Mouse (Mus musculus) midbrain, embryonic 11.5 days (tissue): ENCODE measurements around the gene Jarid2. TPM values are rescaled to one million over a fixed set of nuclear protein-coding genes. Genes with fewer than 3 reads are reported as not detected.

Experiments used
- ATAC-seq: fragments of 200-750 bp; cut with Nextera tagmentation; 2 replicates; pipeline ENCODE4 v1.8.0; 2017; ENCODE audit warnings: moderate TSS enrichment, moderate library complexity; ENCODE audit not compliant: low FRiP score
- DNase-seq: peaks from one replicate; pipeline ENCODE4 v3.0.0; 2015; ENCODE audit warnings: low spot score; ENCODE audit errors: missing footprints
- H3K27ac ChIP-seq: fragments of 300-500 bp; sonication (generic); 2 replicates; pipeline ENCODE4 v1.5.1; 2014; ENCODE audit warnings: low read depth, low read length
- H3K27me3 ChIP-seq: fragments of 300-500 bp; sonication (generic); 2 replicates; pipeline ENCODE4 v1.6.1; 2014; ENCODE audit warnings: mild to moderate bottlenecking, low read length, moderate library complexity, mixed read lengths; ENCODE audit not compliant: control insufficient read depth, insufficient read depth
- H3K36me3 ChIP-seq: fragments of 300-500 bp; sonication (generic); 2 replicates; pipeline ENCODE4 v1.6.1; 2014; ENCODE audit warnings: mild to moderate bottlenecking, low read length, moderate library complexity, mixed read lengths; ENCODE audit not compliant: control insufficient read depth, insufficient read depth
- H3K4me1 ChIP-seq: fragments of 300-500 bp; sonication (generic); 2 replicates; pipeline ENCODE4 v1.6.1; 2014; ENCODE audit warnings: low read length; ENCODE audit not compliant: control insufficient read depth, insufficient read depth
- H3K4me2 ChIP-seq: fragments of 300-500 bp; sonication (generic); 2 replicates; pipeline ENCODE4 v1.6.1; 2014; ENCODE audit warnings: mild to moderate bottlenecking, moderate library complexity
- H3K4me3 ChIP-seq: fragments of 300-500 bp; sonication (generic); 2 replicates; pipeline ENCODE4 v1.5.1; 2014; ENCODE audit warnings: low read depth, low read length
- H3K9ac ChIP-seq: fragments of 300-500 bp; sonication (generic); 2 replicates; pipeline ENCODE4 v1.6.1; 2014; ENCODE audit warnings: low read length
- H3K9me3 ChIP-seq: fragments of 300-500 bp; sonication (generic); 2 replicates; pipeline ENCODE4 v1.6.1; 2016; ENCODE audit warnings: low read length; ENCODE audit not compliant: control insufficient read depth
- WGBS: fragments of 180-500 bp; shearing (Covaris S2); extraction: QIAGEN DNeasy Blood & Tissue Kit; methylation state at CpG from one replicate; pipeline ENCODE4 v1.1.7; 2014; 5-methylcytosine and 5-hydroxymethylcytosine counted together
- polyA plus RNA-seq: library from polyadenylated mRNA; unstranded; fragments of >200 nt; fragmentation: Nextera tagmentation; extraction: Ambion mirVana; gene quantifications from 2 replicates; pipeline ENCODE4 v1.2.1, GENCODE M21; 2014

Jarid2 gene
- 37.4 and 42.5 TPM in 2 replicates for polyA plus RNA-seq

GRCm38 (mm10) chr13:44729424-44729971, at the start of gene Jarid2:
Jarid2 (plus strand) TSS chr13:44729474.
- no peaks in the 10 kb centered on the region for H3K9me3 ChIP-seq
- H3K4me2 ChIP-seq: peak within 1 kb of the TSS; percentile 87
- peak; percentile 96 for DNase-seq
- WGBS: 2% methylated on average over 31 of the region's 31 CpGs
- H3K27ac ChIP-seq: peak within 1 kb of the TSS; percentile 63
- H3K36me3 ChIP-seq: no peaks in the 10 kb centered on the region
- ATAC-seq: no peak
- peaks cover 25% of the 10 kb centered on the region for H3K4me1 ChIP-seq
- H3K27me3 ChIP-seq: no peaks in the 10 kb centered on the region
- peak within 1 kb of the TSS; percentile 85 for H3K9ac ChIP-seq
- H3K4me3 ChIP-seq: peak within 1 kb of the TSS; percentile 71

GRCm38 (mm10) chr13:44681051-44681450, 48.2 kb upstream of the Jarid2 start:
- Histone ChIP-seq H3K36me3 (no peaks in the 10 kb centered on the region), H3K9me3 (no peaks in the 10 kb centered on the region), H3K4me2 (no peak overlapping the region), H3K4me3 (no peak overlapping the region), H3K9ac (no peak overlapping the region), H3K27ac (no peak overlapping the region), H3K27me3 (no peaks in the 10 kb centered on the region), H3K4me1 (no peaks in the 10 kb centered on the region)
- ATAC-seq (no peak), DNase-seq (peak; percentile 45)
- 88% methylated on average over 7 of the region's 7 CpGs for WGBS

GRCm38 (mm10) chr13:44688140-44688539, 41.1 kb upstream of the Jarid2 start:
- WGBS: 61% methylated on average over 3 of the region's 3 CpGs
- H3K9ac ChIP-seq: no peak overlapping the region
- no peak overlapping the region for H3K4me3 ChIP-seq
- H3K4me1 ChIP-seq: peaks cover 3% of the 10 kb centered on the region; the same call in 1 of the 2 replicates
- no peak overlapping the region for H3K4me2 ChIP-seq
- H3K27ac ChIP-seq: no peak overlapping the region
- no peaks in the 10 kb centered on the region for H3K36me3 ChIP-seq
- no peak for DNase-seq
- H3K9me3 ChIP-seq: no peaks in the 10 kb centered on the region
- no peaks in the 10 kb centered on the region for H3K27me3 ChIP-seq
- ATAC-seq: no peak

DNA sequence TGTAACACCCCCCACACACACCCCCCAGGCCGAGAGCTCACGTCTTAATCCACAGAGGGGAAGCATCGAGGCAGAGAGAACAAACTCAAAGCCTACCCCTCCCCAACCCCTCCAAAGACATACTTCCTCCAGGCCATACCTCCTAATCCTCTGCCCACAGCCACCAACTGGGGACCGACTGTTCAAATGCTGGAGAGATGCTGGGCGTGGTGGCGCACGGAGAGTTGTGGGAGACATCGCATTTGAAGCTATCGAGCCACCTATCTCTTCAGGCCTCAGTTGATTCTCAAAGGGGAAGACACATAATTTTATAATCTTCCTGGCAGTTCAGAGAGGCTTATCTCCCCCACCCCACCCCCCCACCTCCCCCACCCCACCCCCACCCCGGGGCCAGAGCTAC, 31.6 kb upstream of the Jarid2 start:
- no peak overlapping the region for H3K9ac ChIP-seq
- H3K4me2 ChIP-seq: no peak overlapping the region
- no peak overlapping the region for H3K4me3 ChIP-seq
- 78% methylated on average over 10 of the region's 10 CpGs for WGBS
- ATAC-seq (no peak), DNase-seq (no peak)
- no peaks in the 10 kb centered on the region for H3K36me3 ChIP-seq
- H3K27ac ChIP-seq: no peak overlapping the region
- H3K27me3 ChIP-seq: no peaks in the 10 kb centered on the region
- H3K9me3 ChIP-seq: no peaks in the 10 kb centered on the region
- H3K4me1 ChIP-seq: no peaks in the 10 kb centered on the region

- H3K36me3 ChIP-seq: no peaks in the 10 kb centered on the region
- WGBS: 88% methylated on average over 15 of the region's 15 CpGs
Measured at GRCm38 (mm10) chr13:44704036-44704801, 25.1 kb upstream of the Jarid2 start.

GRCm38 (mm10) chr13:44705031-44705742, 24.1 kb upstream of the Jarid2 start:
- H3K4me2 ChIP-seq: no peak overlapping the region
- no peak for ATAC-seq
- no peak overlapping the region for H3K4me3 ChIP-seq
- H3K9ac ChIP-seq: no peak overlapping the region
- H3K27ac ChIP-seq: no peak overlapping the region
- WGBS: 33% methylated on average over 14 of the region's 14 CpGs
- H3K9me3 ChIP-seq: no peaks in the 10 kb centered on the region
- no peaks in the 10 kb centered on the region for H3K4me1 ChIP-seq
- no peak for DNase-seq
- H3K27me3 ChIP-seq: no peaks in the 10 kb centered on the region
- H3K36me3 ChIP-seq: no peaks in the 10 kb centered on the region

More at GRCm38 (mm10) chr13:44704036-44704801, 25.1 kb upstream of the Jarid2 start:
- Histone ChIP-seq H3K27me3 (no peaks in the 10 kb centered on the region), H3K9me3 (no peaks in the 10 kb centered on the region), H3K9ac (no peak overlapping the region), H3K4me1 (no peaks in the 10 kb centered on the region), H3K4me2 (no peak overlapping the region), H3K27ac (no peak overlapping the region), H3K4me3 (no peak overlapping the region)
- DNase-seq (no peak), ATAC-seq (no peak)

DNA sequence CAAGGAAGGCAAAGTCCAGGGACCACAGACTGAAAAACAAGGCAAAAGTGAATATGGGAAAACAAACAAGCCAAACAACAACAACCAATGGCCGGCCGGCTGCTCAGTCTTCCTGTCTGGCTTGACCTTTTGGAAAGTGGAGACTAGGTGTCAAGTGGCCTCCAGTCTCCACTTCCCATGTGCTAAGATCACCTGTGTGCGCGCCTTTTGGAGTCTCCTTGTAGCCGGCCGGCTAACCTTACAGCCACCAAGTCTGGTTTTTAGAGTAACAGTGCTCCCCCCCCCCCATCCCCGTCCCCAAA, 23.6 kb upstream of the Jarid2 start:
- Histone ChIP-seq H3K9me3 (no peaks in the 10 kb centered on the region), H3K27me3 (no peaks in the 10 kb centered on the region), H3K27ac (no peak overlapping the region), H3K4me2 (no peak overlapping the region), H3K4me3 (no peak overlapping the region), H3K9ac (no peak overlapping the region), H3K4me1 (no peaks in the 10 kb centered on the region), H3K36me3 (no peaks in the 10 kb centered on the region)
- ATAC-seq: no peak
- 40% methylated on average over 7 of the region's 7 CpGs for WGBS
- DNase-seq: no peak

GRCm38 (mm10) chr13:44706206-44706915, 22.9 kb upstream of the Jarid2 start:
- no peaks in the 10 kb centered on the region for H3K27me3 ChIP-seq
- no peak overlapping the region for H3K27ac ChIP-seq
- DNase-seq: peak; percentile 78
- H3K4me3 ChIP-seq: no peak overlapping the region
- 75% methylated on average over 10 of the region's 10 CpGs for WGBS
- no peak overlapping the region for H3K9ac ChIP-seq
- H3K4me1 ChIP-seq: no peaks in the 10 kb centered on the region
- H3K4me2 ChIP-seq: no peak overlapping the region
- no peak for ATAC-seq
- H3K9me3 ChIP-seq: no peaks in the 10 kb centered on the region
- no peaks in the 10 kb centered on the region for H3K36me3 ChIP-seq
